Mouse (Mus musculus): Measurements from ENCODE around the gene Elf1. TPM values are rescaled to one million over a fixed set of nuclear protein-coding genes. Genes with fewer than 3 reads are reported as not detected.
A peak's percentile ranks its signal among the peaks of the same experiment; 100 is the strongest.

Elf1 gene
- polyA plus RNA-seq, 1 experiment from 2014 or later = 3.9 TPM

DNA sequence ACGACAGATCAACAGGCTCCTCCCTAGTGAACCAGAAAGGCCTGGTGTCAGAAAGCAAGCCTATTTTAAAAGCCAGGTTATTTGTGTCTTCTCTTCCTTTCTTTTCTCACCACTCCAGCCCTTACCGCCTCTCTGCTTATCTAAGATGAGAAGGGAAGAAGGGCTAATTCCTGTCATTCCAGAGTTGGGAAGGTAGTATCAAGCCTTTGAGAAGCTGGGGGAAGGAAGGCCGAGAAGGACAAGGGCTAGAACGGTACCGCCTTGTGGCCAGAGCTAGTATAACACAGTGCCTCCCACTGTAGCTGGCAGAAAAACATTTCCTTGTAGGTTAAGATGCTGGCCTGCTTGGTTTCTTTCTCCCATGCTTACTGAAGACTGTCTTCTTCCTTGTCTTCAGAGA lies 81.8 kb downstream of the Elf1 start:
- 22% methylated on average over 5 of the region's 5 CpGs for WGBS
- H3K36me3 ChIP-seq = peaks cover 7% of the 10 kb centered on the region; the same call in 1 of the 2 replicates
- H3K4me1 ChIP-seq = no peaks in the 10 kb centered on the region
- H3K27ac ChIP-seq (replicated peaks) = no peak overlapping the region
- no peak overlapping the region for H3K4me3 ChIP-seq
- DNase-seq (ENCODE audit: low spot score) = peak; percentile 37
- H3K27me3 ChIP-seq (ENCODE audit: low read depth, poor library complexity, severe bottlenecking) = no peaks in the 10 kb centered on the region
- no peaks in the 10 kb centered on the region for H3K9me3 ChIP-seq (replicated peaks)

DNA sequence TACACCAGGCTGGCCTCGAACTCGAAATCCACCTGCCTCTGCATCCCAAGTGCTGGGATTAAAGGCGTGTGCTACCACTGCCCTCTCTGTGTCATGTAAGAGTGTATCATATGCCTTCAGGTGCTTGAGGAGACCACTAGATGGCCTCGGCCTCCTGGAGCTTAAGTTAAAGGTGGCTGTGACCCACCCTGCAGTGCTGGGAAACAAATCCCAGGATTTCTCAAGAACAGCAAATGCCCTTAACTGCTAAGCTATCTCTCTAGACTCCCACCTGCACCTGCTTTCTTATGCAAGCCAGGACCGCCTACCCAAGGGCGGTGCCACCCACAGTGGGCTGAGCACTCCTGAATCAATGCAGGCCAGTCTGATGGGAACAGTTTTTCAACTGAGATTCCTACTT lies 83.8 kb downstream of the Elf1 start:
- H3K9me3 ChIP-seq (replicated peaks) = no peaks in the 10 kb centered on the region
- H3K27me3 ChIP-seq (ENCODE audit: low read depth, poor library complexity, severe bottlenecking) = no peaks in the 10 kb centered on the region
- no peak for DNase-seq (ENCODE audit: low spot score)
- peaks cover 7% of the 10 kb centered on the region; the same call in 1 of the 2 replicates for H3K36me3 ChIP-seq
- no peak overlapping the region for H3K4me3 ChIP-seq
- no peak overlapping the region for H3K27ac ChIP-seq (replicated peaks)
- WGBS = 54% methylated on average over 6 of the region's 6 CpGs
- no peaks in the 10 kb centered on the region for H3K4me1 ChIP-seq

DNA sequence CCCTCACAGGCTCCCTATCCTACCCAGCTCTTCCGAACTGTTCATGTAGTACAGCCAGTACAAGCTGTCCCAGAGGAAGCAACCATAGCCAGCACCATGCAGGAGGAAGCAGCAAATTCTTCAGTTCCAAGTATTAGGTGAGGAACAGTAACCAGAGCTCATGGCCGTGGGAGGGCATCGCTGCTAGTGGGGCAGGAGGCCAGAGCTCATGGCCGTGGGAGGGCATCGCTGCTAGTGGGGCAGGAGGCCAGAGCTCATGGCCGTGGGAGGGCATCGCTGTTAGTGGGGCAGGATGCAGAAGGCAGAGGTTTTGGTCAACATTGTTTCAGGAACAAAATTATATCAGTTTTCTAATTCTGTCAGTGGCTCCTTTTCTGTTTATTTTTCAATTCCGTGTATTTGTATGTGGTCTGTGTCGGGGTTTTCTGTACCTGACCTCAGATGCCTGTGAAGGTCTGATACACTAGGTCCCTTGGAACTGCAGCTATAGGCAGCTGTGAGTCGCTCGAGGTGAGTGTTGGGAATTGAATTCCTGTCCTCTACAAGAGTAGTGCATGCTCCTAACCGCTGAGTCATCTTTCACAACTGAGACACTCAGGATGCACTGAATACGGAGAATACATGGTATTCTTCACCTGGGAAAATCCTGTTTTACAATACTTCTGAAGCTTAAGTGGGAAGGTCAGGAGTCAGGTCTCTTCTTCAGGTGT lies 92.6 kb downstream of the Elf1 start:
- Histone ChIP-seq H3K27me3 (ENCODE audit: low read depth, poor library complexity, severe bottlenecking) (no peaks in the 10 kb centered on the region), H3K4me3 (no peak overlapping the region), H3K27ac (replicated peaks) (no peak overlapping the region), H3K36me3 (peaks cover 5% of the 10 kb centered on the region), H3K4me1 (no peaks in the 10 kb centered on the region), H3K9me3 (replicated peaks) (no peaks in the 10 kb centered on the region)
- DNase-seq (ENCODE audit: low spot score) = no peak
- WGBS = 90% methylated on average over 13 of the region's 13 CpGs

DNA sequence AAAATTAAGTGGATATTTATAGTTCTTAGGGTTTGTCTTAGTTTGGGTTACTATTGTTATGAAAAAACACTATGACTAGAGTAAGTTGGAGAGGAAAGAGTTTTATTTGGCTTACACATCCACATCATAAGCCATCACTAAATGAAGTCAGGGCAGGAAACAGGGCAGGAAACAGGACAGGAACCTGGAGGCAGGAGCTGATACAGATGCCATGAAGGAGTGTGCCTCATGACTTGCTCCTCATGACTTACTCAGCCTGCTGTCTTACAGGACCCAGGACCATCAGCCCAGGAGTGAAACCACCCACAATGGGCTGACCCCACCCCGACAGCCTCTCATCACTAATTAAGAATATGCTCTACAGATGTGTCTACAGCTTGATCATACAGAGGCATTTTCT lies 93.4 kb downstream of the Elf1 start:
- Histone ChIP-seq H3K9me3 (replicated peaks) (no peaks in the 10 kb centered on the region), H3K27ac (replicated peaks) (no peak overlapping the region), H3K4me1 (no peaks in the 10 kb centered on the region), H3K36me3 (peaks cover 5% of the 10 kb centered on the region), H3K27me3 (ENCODE audit: low read depth, poor library complexity, severe bottlenecking) (no peaks in the 10 kb centered on the region), H3K4me3 (no peak overlapping the region)
- DNase-seq (ENCODE audit: low spot score) = no peak
- 88% methylated on average over 1 of the region's 1 CpGs for WGBS

DNA sequence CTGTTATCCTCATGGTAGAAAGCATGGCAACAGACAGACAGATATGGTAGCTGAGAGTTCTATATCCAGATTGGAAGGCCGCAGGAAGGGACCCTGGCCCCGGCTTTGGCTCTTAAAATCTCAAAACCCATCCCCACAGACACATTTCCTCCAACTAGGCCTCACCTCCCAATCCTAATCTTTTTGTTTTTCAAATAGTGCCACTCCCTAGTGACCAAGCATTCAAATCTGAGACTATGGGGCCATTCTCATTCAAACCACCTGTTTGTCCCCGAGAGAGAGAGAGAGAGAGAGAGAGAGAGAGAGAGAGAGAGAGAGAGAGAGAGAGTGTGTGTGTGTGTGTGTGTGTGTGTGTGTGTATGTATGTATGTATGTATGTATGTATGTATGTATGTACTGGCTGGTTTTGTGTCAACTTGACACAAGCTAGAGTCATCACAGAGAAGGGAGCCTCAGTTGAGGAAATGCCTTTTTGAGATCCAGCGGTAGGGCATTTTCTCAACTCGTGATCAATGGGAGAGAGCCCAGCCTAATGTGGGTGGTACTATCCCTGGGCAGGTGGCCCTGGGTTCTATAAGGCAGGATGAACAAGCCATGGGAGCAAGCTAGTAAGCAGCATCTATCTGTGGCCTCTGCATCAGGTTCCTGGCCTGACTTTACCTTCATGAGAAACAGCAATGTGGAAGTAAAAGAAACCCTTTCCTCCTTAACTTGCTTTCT lies 102.7 kb downstream of the Elf1 start:
- no peaks in the 10 kb centered on the region; the same call in 1 of the 2 replicates for H3K36me3 ChIP-seq
- no peaks in the 10 kb centered on the region for H3K9me3 ChIP-seq (replicated peaks)
- DNase-seq (ENCODE audit: low spot score) = no peak
- H3K27me3 ChIP-seq (ENCODE audit: low read depth, poor library complexity, severe bottlenecking) = no peaks in the 10 kb centered on the region
- H3K4me1 ChIP-seq = peaks cover 19% of the 10 kb centered on the region
- H3K27ac ChIP-seq (replicated peaks) = no peak overlapping the region
- no peak overlapping the region for H3K4me3 ChIP-seq
- 85% methylated on average over 5 of the region's 5 CpGs for WGBS

DNA sequence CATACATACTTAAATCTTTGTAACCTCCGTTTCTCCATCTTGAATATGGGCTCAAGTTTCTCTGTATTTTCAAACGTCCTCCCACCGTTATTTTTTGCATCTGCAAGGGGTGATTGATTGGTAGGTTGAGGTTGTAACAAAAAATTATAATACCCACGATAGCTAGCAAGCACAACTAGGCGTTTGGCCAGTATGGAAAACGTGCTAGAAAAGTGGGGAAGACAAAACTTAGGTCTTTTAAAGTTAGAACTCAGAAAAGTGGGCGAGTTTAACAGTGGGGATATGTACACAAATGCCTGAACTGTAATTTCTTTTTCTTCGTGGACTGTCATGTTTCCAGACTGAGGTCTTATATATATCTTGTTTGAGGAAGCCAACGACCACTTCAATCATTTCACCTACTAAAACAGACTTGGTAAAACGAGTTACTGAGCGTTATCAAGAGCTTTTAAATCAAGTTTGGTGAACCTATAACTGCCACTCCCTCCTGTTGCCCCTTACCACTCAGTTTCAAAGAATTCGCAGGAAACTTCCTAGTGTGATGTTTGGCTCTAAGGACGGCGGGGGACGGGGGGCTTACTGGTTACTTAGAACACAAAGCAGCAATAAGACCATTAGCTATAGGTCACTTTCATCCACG lies 105.6 kb downstream of the Elf1 start:
- peak overlapping the region; percentile 97 for H3K27ac ChIP-seq (replicated peaks)
- WGBS = 35% methylated on average over 16 of the region's 16 CpGs
- H3K27me3 ChIP-seq (ENCODE audit: low read depth, poor library complexity, severe bottlenecking) = no peaks in the 10 kb centered on the region
- H3K36me3 ChIP-seq = peaks cover 24% of the 10 kb centered on the region
- H3K4me1 ChIP-seq = peaks cover 32% of the 10 kb centered on the region
- H3K4me3 ChIP-seq = peak overlapping the region; percentile 78
- DNase-seq (ENCODE audit: low spot score) = no peak
- no peaks in the 10 kb centered on the region for H3K9me3 ChIP-seq (replicated peaks)

DNA sequence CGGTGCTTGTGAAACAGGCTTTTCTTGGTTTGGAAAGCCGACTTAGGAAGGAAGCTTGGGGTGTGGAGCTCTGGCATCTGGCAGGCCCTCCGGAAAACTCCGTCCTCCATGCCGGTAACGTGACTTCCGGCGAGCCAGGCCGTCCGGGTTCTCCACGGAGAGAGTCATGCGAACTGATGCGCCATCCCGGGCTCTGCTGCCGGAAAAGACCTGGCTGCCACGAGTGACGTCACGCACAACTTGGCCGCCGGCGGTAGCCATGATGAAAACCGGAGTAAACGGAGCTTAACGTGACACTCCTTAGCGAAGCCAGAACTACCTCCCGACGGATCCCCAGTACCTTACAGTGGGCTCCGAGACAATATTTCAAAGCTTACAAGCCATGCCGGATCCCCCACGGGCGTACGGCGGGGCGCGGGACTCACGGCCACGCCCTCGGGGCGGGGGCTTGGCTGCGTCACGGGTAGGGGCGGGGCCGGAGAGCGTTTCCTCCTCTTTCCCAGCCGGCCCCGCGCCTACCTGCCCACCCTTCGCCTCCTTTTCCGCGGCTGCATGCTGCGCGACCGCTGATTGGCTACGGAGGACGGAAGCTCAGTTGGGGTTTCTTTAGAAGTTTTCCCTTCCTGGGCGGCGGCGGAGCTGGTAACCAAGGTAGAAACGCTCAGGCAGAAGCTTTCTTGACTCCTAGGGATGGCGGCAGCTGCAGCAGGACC lies 106.3 kb downstream of the Elf1 start, which contains the start of gene Sugt1:
Gene Sugt1 (plus strand): TSS at position 553 of the 713 bp plus-strand sequence.
- Histone ChIP-seq H3K4me3 (peak within 1 kb of the TSS; percentile 78), H3K36me3 (peaks cover 28% of the 10 kb centered on the region), H3K27ac (replicated peaks) (peak within 1 kb of the TSS; percentile 97), H3K9me3 (replicated peaks) (no peaks in the 10 kb centered on the region), H3K4me1 (peaks cover 32% of the 10 kb centered on the region), H3K27me3 (ENCODE audit: low read depth, poor library complexity, severe bottlenecking) (no peaks in the 10 kb centered on the region)
- under 1% methylated on average over 60 of the region's 60 CpGs for WGBS
- DNase-seq (ENCODE audit: low spot score) = peak; percentile 96

DNA sequence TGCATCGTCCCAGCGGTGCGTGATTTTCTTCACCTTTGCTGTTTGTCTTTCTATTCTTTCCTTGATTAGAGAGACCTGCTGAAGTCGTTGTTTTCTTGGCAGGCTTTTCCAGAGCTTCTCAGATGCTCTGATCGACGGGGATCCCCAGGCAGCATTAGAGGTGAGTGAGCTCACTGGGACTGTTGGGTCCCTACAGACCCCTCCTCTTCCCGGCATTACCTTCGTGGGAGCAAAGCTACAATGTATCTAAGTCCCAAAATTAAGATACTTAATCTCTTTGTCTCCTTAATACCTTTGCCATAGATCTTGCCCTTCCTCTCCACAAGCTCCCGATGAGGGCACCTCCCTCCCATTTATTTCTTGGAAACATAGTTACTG lies 106.8 kb downstream of the Elf1 start:
- H3K4me3 ChIP-seq = peak overlapping the region; percentile 78
- DNase-seq (ENCODE audit: low spot score) = no peak
- no peaks in the 10 kb centered on the region for H3K27me3 ChIP-seq (ENCODE audit: low read depth, poor library complexity, severe bottlenecking)
- no peaks in the 10 kb centered on the region for H3K9me3 ChIP-seq (replicated peaks)
- H3K36me3 ChIP-seq = peaks cover 30% of the 10 kb centered on the region
- peak overlapping the region; percentile 97 for H3K27ac ChIP-seq (replicated peaks)
- peaks cover 32% of the 10 kb centered on the region for H3K4me1 ChIP-seq
- WGBS = 1% methylated on average over 9 of the region's 9 CpGs

DNA sequence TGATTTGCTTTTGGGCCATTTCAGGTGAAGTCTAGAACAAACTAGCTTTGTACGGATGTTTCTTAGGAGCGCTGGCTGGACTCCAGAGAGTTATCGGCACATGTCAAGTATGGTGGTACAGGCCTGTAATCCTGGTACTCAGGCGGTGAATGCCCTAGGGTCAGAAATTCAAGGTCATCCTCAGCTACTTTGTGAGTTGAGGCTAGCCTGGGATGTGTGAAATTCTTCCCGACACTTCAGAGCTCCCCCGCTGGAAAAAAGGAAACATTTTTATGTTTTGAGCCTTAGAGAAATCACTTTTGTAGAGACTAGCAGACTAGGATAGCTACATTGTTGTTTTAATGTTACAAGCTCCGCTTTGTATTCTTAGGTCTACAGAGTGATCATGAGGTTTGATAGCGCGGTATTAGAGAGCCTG lies 107.5 kb downstream of the Elf1 start:
- peak overlapping the region; percentile 78 for H3K4me3 ChIP-seq
- no peaks in the 10 kb centered on the region for H3K27me3 ChIP-seq (ENCODE audit: low read depth, poor library complexity, severe bottlenecking)
- H3K36me3 ChIP-seq = peaks cover 30% of the 10 kb centered on the region
- peaks cover 32% of the 10 kb centered on the region for H3K4me1 ChIP-seq
- 93% methylated on average over 9 of the region's 9 CpGs for WGBS
- H3K9me3 ChIP-seq (replicated peaks) = no peaks in the 10 kb centered on the region
- no peak overlapping the region for H3K27ac ChIP-seq (replicated peaks)
- DNase-seq (ENCODE audit: low spot score) = no peak

DNA sequence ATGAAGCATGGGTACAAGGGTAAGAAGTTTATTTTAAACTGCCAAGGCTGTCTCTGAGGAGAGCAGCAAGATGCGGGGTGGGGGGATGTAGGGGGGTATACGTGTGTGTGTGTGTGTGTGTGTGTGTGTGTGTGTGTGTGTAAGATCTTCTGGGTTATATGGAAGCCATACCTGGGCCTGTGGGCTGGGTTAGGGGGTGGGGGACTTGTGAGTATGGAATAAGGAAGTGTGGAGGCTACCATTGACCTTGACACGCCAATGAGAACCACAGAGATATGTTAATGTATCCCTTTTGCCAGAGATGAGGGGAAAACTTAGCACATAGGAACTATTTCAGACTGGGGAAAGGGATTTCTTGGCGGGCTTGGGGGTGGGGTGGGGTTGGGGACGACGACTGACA lies 108.4 kb downstream of the Elf1 start:
- H3K4me3 ChIP-seq = peak overlapping the region; percentile 78; the same call in 1 of the 2 replicates
- no peaks in the 10 kb centered on the region for H3K9me3 ChIP-seq (replicated peaks)
- H3K27me3 ChIP-seq (ENCODE audit: low read depth, poor library complexity, severe bottlenecking) = no peaks in the 10 kb centered on the region
- WGBS = 93% methylated on average over 6 of the region's 6 CpGs
- H3K27ac ChIP-seq (replicated peaks) = no peak overlapping the region
- H3K36me3 ChIP-seq = peaks cover 34% of the 10 kb centered on the region
- H3K4me1 ChIP-seq = peaks cover 32% of the 10 kb centered on the region
- no peak for DNase-seq (ENCODE audit: low spot score)

DNA sequence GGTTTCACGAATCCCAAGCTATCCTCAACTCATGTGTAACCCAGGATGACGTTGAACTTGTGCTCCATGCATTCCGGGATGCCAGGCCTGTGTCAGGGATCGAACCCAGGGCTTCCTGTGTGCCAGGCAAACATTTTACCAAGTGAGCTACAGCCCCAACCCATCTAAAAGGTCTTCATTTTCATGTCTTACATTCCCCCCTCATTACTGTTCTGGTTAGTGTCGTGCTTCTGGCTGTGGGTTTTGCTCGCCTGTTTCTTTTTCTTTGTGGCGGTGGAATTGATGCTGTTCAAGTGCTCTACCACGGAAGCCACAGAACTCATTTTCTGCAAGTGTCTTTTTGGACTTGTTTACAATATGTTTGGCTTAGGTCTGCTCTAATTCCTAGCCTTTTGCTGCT lies 109.9 kb downstream of the Elf1 start:
- H3K9me3 ChIP-seq (replicated peaks) = no peaks in the 10 kb centered on the region
- no peak for DNase-seq (ENCODE audit: low spot score)
- WGBS = 97% methylated on average over 8 of the region's 8 CpGs
- peaks cover 32% of the 10 kb centered on the region for H3K4me1 ChIP-seq
- H3K27me3 ChIP-seq (ENCODE audit: low read depth, poor library complexity, severe bottlenecking) = no peaks in the 10 kb centered on the region
- H3K4me3 ChIP-seq = no peak overlapping the region
- peaks cover 49% of the 10 kb centered on the region for H3K36me3 ChIP-seq
- H3K27ac ChIP-seq (replicated peaks) = no peak overlapping the region

DNA sequence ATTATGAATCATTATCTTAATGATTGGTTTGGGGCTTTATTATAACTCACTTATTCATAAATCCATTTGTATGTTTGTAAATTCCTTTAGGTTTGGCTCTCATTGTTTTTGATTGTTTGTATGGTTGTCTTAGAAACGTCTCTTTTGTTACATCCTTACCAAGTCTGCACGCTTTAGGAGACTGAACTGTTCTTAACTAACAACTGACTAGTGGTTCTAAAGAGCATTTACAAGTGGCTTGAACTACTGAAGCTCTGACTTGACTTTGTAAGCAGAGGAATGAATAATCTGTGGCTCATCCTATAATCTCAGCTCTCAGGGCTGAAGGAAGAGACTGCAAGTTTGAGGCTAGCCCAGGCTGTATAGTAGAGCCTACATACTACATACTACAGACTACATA lies 110.6 kb downstream of the Elf1 start:
- Histone ChIP-seq H3K4me3 (no peak overlapping the region), H3K27me3 (ENCODE audit: low read depth, poor library complexity, severe bottlenecking) (no peaks in the 10 kb centered on the region), H3K9me3 (replicated peaks) (no peaks in the 10 kb centered on the region), H3K27ac (replicated peaks) (no peak overlapping the region), H3K36me3 (peaks cover 56% of the 10 kb centered on the region), H3K4me1 (peaks cover 25% of the 10 kb centered on the region)
- DNase-seq (ENCODE audit: low spot score) = no peak
- WGBS = 90% methylated on average over 2 of the region's 2 CpGs

All from midbrain, embryonic 10.5 days (tissue).